Mouse (Mus musculus) CH12.LX (cell line): ENCODE measurements at regions not wholly inside any gene's neighbourhood (a gene's known extent, or its start where the extent isn't known, plus 50 kb on each side); places are given as distances from the start of the nearest gene placed in this dataset.

Experiments used
- DNase-seq: peaks from one replicate; pipeline ENCODE4 v3.0.0-alpha.2; 2013; ENCODE audit errors: extremely low read depth
- H3K27ac ChIP-seq: 2 replicates; pipeline ENCODE4 v1.5.1; 2012; ENCODE audit warnings: low read depth, mild to moderate bottlenecking, control low read depth, moderate library complexity; ENCODE audit not compliant: insufficient read depth
- H3K27me3 ChIP-seq: replicated peaks from 2 replicates; pipeline ENCODE3; 2012; ENCODE audit warnings: inconsistent platforms
- H3K36me3 ChIP-seq, 2 experiments: replicated peaks in 1 of 2; 2 replicates each; pipeline versions ENCODE3 to v1.6.1; 2012; ENCODE audit warnings: inconsistent platforms in 1 of 2, low read length in 1 of 2, mild to moderate bottlenecking in 1 of 2, mixed read lengths in 1 of 2, moderate library complexity in 1 of 2; ENCODE audit not compliant: control insufficient read depth in 1 of 2, insufficient read depth in 1 of 2
- H3K4me1 ChIP-seq, 2 experiments: 2 replicates each; pipeline ENCODE4 v1.6.1; 2012; ENCODE audit warnings: inconsistent platforms in 1 of 2, moderate library complexity in 1 of 2; ENCODE audit not compliant: insufficient read depth in 2 of 2, control insufficient read depth in 1 of 2
- H3K4me2 ChIP-seq: 2 replicates; pipeline ENCODE4 v1.6.1; 2012; ENCODE audit warnings: low read depth, mild to moderate bottlenecking, control low read depth; ENCODE audit not compliant: poor library complexity, insufficient read depth, severe bottlenecking
- H3K4me3 ChIP-seq, 3 experiments: fragments of 150-350 bp in 1 of 3; sonication (generic) in 1 of 3; replicated peaks in 1 of 3; 2 replicates each; pipeline versions ENCODE3 to v1.5.1; 2011 to 2012; ENCODE audit warnings: low read depth in 2 of 3, low read length in 2 of 3, mild to moderate bottlenecking in 2 of 3, moderate library complexity in 2 of 3, control low read depth in 1 of 3, improper control_type of control experiment in 1 of 3, inconsistent platforms in 1 of 3, mixed read lengths in 1 of 3; ENCODE audit not compliant: poor library complexity in 1 of 3
- H3K79me2 ChIP-seq: replicated peaks from 2 replicates; pipeline ENCODE4 v1.6.1; 2012; ENCODE audit warnings: mild to moderate bottlenecking, moderate library complexity; ENCODE audit not compliant: control insufficient read depth, poor library complexity, insufficient read depth, severe bottlenecking; ENCODE audit errors: extremely low read depth
- H3K9ac ChIP-seq: 2 replicates; pipeline ENCODE4 v1.6.1; 2012; ENCODE audit warnings: low read depth, mild to moderate bottlenecking, control low read depth, moderate library complexity; ENCODE audit not compliant: insufficient read depth
- H3K9me3 ChIP-seq: replicated peaks from 2 replicates; pipeline ENCODE3; 2012; ENCODE audit warnings: low read length, inconsistent platforms, mixed read lengths
- CTCF ChIP-seq, 2 experiments: IDR thresholded peaks in 1 of 2; conservative IDR thresholded peaks in 1 of 2; 2 replicates each; pipeline ENCODE4 v1.5.1; 2011 to 2012; ENCODE audit warnings: low read depth in 2 of 2, low read length in 2 of 2, improper control_type of control experiment in 1 of 2, inconsistent platforms in 1 of 2, mild to moderate bottlenecking in 1 of 2, moderate library complexity in 1 of 2
- E2F4 ChIP-seq: IDR thresholded peaks from 2 replicates; pipeline ENCODE4 v1.6.1; 2011; ENCODE audit warnings: low read depth, low read length, improper control_type of control experiment; ENCODE audit not compliant: insufficient replicate concordance
- GABPA ChIP-seq: IDR thresholded peaks from 2 replicates; pipeline ENCODE4 v1.6.1; 2012; ENCODE audit warnings: low read depth, low read length, improper control_type of control experiment, inconsistent platforms; ENCODE audit not compliant: insufficient replicate concordance
- HCFC1 ChIP-seq: IDR thresholded peaks from 2 replicates; pipeline ENCODE4 v1.6.1; 2012; ENCODE audit warnings: low read depth, mild to moderate bottlenecking, inconsistent platforms, low read length, improper control_type of control experiment
- IRF4 ChIP-seq: IDR thresholded peaks from 2 replicates; pipeline ENCODE4 v1.6.1; 2014; ENCODE audit warnings: low read depth, mild to moderate bottlenecking, inconsistent platforms, low read length, improper control_type of control experiment
- JUN ChIP-seq: IDR thresholded peaks from 2 replicates; pipeline ENCODE4 v1.6.1; 2011; ENCODE audit warnings: low read depth, mild to moderate bottlenecking, low read length, improper control_type of control experiment, moderate library complexity; ENCODE audit not compliant: insufficient read depth
- MAFK ChIP-seq: IDR thresholded peaks from 2 replicates; pipeline ENCODE4 v1.6.1; 2011; ENCODE audit warnings: low read length, improper control_type of control experiment; ENCODE audit not compliant: insufficient replicate concordance
- MAZ ChIP-seq: IDR thresholded peaks from 2 replicates; pipeline ENCODE4 v1.6.1; 2012; ENCODE audit warnings: low read depth, mild to moderate bottlenecking, inconsistent platforms, low read length, improper control_type of control experiment, moderate library complexity
- MEF2A ChIP-seq: IDR thresholded peaks from 2 replicates; pipeline ENCODE4 v1.6.1; 2014; ENCODE audit warnings: low read depth, mild to moderate bottlenecking, inconsistent platforms, low read length, improper control_type of control experiment, borderline replicate concordance
- MXI1 ChIP-seq: IDR thresholded peaks from 2 replicates; pipeline ENCODE4 v1.6.1; 2011; ENCODE audit warnings: mild to moderate bottlenecking, low read depth, low read length, improper control_type of control experiment
- MYC ChIP-seq: IDR thresholded peaks from 2 replicates; pipeline ENCODE4 v1.6.1; 2011; ENCODE audit warnings: low read depth, mild to moderate bottlenecking, improper control_type of control experiment, low read length
- NRF1 ChIP-seq: IDR thresholded peaks from 2 replicates; pipeline ENCODE4 v1.6.1; 2014; ENCODE audit warnings: low read depth, mild to moderate bottlenecking, inconsistent platforms, low read length, improper control_type of control experiment, moderate library complexity
- PAX5 ChIP-seq: IDR thresholded peaks from 2 replicates; pipeline ENCODE4 v1.6.1; 2012; ENCODE audit warnings: low read length, inconsistent platforms, mixed read lengths
- POLR2A ChIP-seq: IDR thresholded peaks from 2 replicates; pipeline ENCODE4 v1.6.1; 2011; ENCODE audit warnings: low read depth, mild to moderate bottlenecking, improper control_type of control experiment, low read length
- POLR2AphosphoS2 ChIP-seq: IDR thresholded peaks from 2 replicates; pipeline ENCODE4 v1.6.1; 2011; ENCODE audit warnings: low read depth, low read length, improper control_type of control experiment
- RAD21 ChIP-seq: IDR thresholded peaks from 2 replicates; pipeline ENCODE4 v1.6.1; 2011; ENCODE audit warnings: low read depth, mild to moderate bottlenecking, low read length, improper control_type of control experiment, moderate library complexity
- SIN3A ChIP-seq: IDR thresholded peaks from 2 replicates; pipeline ENCODE4 v1.6.1; 2012; ENCODE audit warnings: low read length, improper control_type of control experiment, inconsistent platforms
- SMC3 ChIP-seq: IDR thresholded peaks from 2 replicates; pipeline ENCODE4 v1.6.1; 2011; ENCODE audit warnings: low read depth, low read length, improper control_type of control experiment
- TBP ChIP-seq: conservative IDR thresholded peaks from 2 replicates; pipeline ENCODE4 v1.6.1; 2011; ENCODE audit warnings: low read depth, low read length, improper control_type of control experiment
- UBTF ChIP-seq: IDR thresholded peaks from 2 replicates; pipeline ENCODE4 v1.6.1; 2012; ENCODE audit warnings: low read depth, mild to moderate bottlenecking, inconsistent platforms, low read length, improper control_type of control experiment, moderate library complexity
- USF1 ChIP-seq: IDR thresholded peaks from 2 replicates; pipeline ENCODE4 v1.6.1; 2014; ENCODE audit warnings: low read depth, mild to moderate bottlenecking, inconsistent platforms, low read length, improper control_type of control experiment
- USF2 ChIP-seq: conservative IDR thresholded peaks from 2 replicates; pipeline ENCODE4 v1.6.1; 2011; ENCODE audit warnings: low read depth, low read length, improper control_type of control experiment
- ZNF384 ChIP-seq: IDR thresholded peaks from 2 replicates; pipeline ENCODE4 v1.6.1; 2012; ENCODE audit warnings: low read depth, low read length, improper control_type of control experiment, inconsistent platforms
- dilution Hi-C: fragments of 300-500 bp; cut with MboI; formaldehyde crosslinking; loops from 2 replicates; pipeline ENCODE4 v1.14.3; 2020; ENCODE audit warnings: low sequenced_read_pairs; ENCODE audit not compliant: extremely low pct_unique_long_range_greater_than_20kb, extremely low pct_ligation_motif_present
- in situ Hi-C: fragments of 300-500 bp; cut with MboI; formaldehyde crosslinking; loops from 3 replicates; pipeline ENCODE4 v1.14.3; 2019; ENCODE audit warnings: low sequenced_read_pairs, low pct_ligation_motif_present, low pct_unique_long_range_greater_than_20kb, mixed read lengths

GRCm38 (mm10) chr1:42388740-42389139 lies 306.8 kb upstream of the Pou3f3 start:
- Histone ChIP-seq H3K9me3 (peaks cover 50% of the 10 kb centered on the region), H3K4me1 (no peaks in the 10 kb centered on the region), H3K27me3 (no peaks in the 10 kb centered on the region), H3K4me3 (no peak overlapping the region), H3K4me2 (no peak overlapping the region), H3K9ac (no peak overlapping the region)
- no peak for DNase-seq
- in situ Hi-C loops: no loop called here
- TF ChIP-seq POLR2AphosphoS2 (no peak), PAX5 (no peak), ZNF384 (no peak), JUN (no peak), MAZ (no peak), TBP (no peak)
- TF ChIP-seq, all 38 proteins: peak for 0
- Histone ChIP-seq H3K27ac (no peak overlapping the region), H3K79me2 (no peaks in the 10 kb centered on the region), H3K36me3 (no peaks in the 10 kb centered on the region)
- dilution Hi-C loops: no loop called here

GRCm38 (mm10) chr1:42395651-42396260 lies 299.8 kb upstream of the Pou3f3 start:
- Histone ChIP-seq H3K4me3 (no peak overlapping the region), H3K9me3 (peaks cover 71% of the 10 kb centered on the region), H3K9ac (no peak overlapping the region), H3K27ac (no peak overlapping the region), H3K27me3 (no peaks in the 10 kb centered on the region), H3K4me2 (no peak overlapping the region), H3K36me3 (no peaks in the 10 kb centered on the region), H3K79me2 (no peaks in the 10 kb centered on the region), H3K4me1 (no peaks in the 10 kb centered on the region)
- in situ Hi-C loops: no loop called here
- dilution Hi-C loops: no loop called here
- no peak for DNase-seq
- TF ChIP-seq USF2 (no peak), POLR2A (no peak)
- TF ChIP-seq, all 38 proteins: peak for 0

- H3K4me2 ChIP-seq: no peak overlapping the region
- H3K9me3 ChIP-seq: peaks cover 73% of the 10 kb centered on the region
- in situ Hi-C loops: no loop called here
- H3K36me3 ChIP-seq: no peaks in the 10 kb centered on the region
- no peaks in the 10 kb centered on the region for H3K27me3 ChIP-seq
- H3K9ac ChIP-seq: no peak overlapping the region
- no peaks in the 10 kb centered on the region for H3K79me2 ChIP-seq
- no peak overlapping the region for H3K4me3 ChIP-seq
- DNase-seq: no peak
- no peak overlapping the region for H3K27ac ChIP-seq
- TF ChIP-seq HCFC1: no peak
- no peak for TF ChIP-seq E2F4
- TF ChIP-seq USF2: no peak
- TF ChIP-seq MEF2A: no peak
- no peak for TF ChIP-seq NRF1
- TF ChIP-seq RAD21: no peak
- TF ChIP-seq UBTF: no peak
- no peak for TF ChIP-seq SMC3
- TF ChIP-seq CTCF (conservative IDR thresholded peaks at IDR 0.05 in 1 of 2, IDR thresholded peaks at IDR 0.05 in 1 of 2; ENCODE audit: low read depth in 2 of 2, low read length in 2 of 2): no peak
- no peak for TF ChIP-seq SIN3A
- no peak for TF ChIP-seq MAFK
- no peak for TF ChIP-seq IRF4
- no peak for TF ChIP-seq USF1
- TF ChIP-seq MYC: no peak
- TF ChIP-seq MXI1: no peak
- no peak for TF ChIP-seq GABPA
- no peaks in the 10 kb centered on the region for H3K4me1 ChIP-seq
- dilution Hi-C loops: no loop called here
Measured at GRCm38 (mm10) chr1:42398461-42399154, 297.0 kb upstream of the Pou3f3 start.
